Mouse (Mus musculus) megakaryocyte-erythroid progenitor cell, adult 5 weeks (primary cell): Measurements from ENCODE around the gene Zfp81. TPM values are rescaled to one million over a fixed set of nuclear protein-coding genes. Genes with fewer than 3 reads are reported as not detected.

Experiments used
- polyA plus RNA-seq: library from polyadenylated mRNA; stranded (reverse); fragments of >175 nt; gene quantifications from 2 replicates; pipeline ENCODE4 v1.2.3, GENCODE M21; 2012

Gene Zfp81
- 0.19 and 0.39 TPM in 2 replicates for polyA plus RNA-seq

DNA sequence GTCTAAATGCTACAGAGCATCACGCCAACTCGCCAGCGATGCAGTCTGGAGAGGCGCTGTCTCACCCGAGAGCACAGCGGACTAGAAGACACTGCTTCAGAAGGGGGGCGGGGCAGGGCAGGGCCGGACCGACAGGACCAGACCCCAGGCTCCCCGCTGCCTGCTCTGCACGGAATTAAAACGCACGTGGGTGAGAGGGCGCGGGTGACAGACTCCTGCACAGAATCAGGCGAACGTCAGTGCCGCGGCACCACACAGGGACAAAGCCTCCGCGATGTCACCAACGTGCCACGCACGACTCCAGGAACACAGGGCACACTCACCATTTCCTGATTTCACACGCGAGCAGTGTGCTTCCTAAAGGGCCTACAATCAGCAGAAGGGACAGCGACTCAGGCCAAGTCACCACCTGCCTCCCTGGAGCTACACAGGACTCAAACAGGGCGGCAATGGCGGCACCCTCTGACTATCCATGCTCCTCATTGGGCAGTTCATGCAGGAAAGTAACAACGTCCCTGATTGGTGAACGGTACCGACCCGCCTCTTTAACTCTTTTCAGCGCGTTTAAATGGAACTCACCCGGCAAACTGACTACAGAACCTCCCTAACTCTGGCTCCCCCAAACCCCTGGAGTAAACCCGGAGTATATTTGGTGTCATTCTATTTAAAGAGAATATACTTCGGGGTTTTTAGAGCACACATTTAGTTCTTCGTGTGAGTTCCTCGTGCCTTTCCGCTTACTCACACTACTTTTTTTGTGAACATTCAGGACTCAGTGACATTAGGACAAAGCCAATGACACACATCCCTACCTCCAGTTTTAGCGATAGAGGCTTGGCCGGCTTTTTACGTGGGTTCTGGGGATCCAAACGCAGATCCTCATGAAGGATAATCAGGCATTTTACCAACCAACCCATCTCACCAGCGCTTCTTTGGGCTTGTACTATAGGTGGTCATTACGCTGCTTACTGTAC, at the start of gene Zfp81:
Zfp81 (minus strand) TSS at position 468 of the 974 bp plus-strand sequence.

DNA sequence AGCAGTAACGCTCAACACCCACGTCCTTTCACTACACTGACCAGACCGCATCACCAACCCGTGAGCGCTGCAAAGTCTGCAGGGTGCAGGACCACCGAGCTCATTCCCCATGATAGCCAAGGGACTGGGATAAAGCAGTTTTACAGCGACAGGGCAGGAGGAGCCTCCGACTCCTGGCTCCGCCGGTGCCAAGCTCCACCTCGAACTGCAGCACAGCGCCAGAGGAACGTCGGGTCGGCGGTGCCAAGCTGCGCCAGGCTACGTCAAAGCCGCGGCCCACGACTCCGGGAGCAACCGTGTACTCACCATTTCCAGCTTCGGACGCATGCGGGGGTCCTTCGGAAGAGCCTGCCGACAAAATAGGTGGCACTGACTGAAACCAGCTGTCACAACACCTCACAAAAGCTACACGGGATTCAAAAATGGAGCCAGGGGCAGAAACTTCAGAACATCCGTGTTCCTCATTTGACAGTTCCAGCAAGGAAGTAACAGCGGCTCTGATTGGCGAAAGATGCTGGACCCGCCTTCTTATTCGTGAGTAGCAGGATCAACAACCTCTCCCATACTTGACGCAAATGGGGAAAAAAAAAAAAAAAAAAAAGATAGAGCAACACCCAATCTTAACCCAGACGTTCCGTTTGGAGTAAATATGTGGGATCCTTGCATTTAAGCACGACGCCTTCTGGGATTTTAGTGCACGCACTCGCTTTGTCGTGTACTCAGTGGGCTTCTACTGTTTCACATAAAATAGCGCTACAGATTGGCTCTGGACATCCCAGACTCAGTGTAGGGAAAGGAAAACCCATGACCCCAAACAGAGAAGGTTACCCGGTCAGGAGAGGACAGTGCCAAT, 35.7 kb upstream of the Zfp81 start, which contains the start of gene Zfp101:
Zfp101 (minus strand) TSS at position 460 of the 853 bp plus-strand sequence.

DNA sequence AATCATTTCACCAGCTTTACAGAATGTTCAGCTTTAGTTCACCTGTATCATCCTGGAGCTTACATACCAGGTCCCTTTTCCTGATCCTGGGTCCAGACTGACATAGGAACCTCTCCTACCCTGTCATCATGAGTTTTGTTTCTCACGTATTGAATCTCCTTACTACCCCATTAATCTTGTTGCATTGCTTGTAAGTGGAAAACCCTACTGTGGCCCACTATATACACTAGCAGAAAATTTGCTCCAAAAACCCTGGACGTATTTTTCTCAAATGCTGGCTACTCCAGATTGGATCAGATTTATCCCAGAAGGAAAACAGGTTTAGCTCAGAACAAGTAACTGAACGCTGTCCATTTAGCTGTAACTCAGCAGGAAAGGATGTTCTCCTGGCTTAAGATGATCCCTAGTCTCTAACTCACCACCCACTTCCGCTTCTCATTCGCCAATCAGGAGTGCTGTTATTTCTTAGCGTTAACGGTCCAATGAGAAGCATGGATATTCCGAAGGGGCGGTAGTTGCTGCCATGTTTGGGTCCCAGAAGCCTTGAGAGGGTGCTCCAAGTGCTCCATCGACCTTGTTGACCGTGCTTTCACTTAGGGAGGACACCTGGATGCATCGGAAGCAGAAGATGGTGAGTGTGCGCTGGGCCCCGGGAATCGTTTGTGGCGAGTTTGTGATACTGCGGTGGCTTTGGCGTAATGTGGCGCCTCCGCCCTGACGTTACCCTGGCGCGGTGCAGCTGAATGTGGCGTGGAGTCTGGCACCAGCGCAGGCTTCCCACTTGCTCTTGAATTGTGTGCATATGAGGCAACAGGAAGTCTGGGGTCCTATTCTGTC, 69.4 kb downstream of the Zfp81 start, which contains the start of gene Zfp955b:
Zfp955b (plus strand) TSS at position 506 of the 837 bp plus-strand sequence.

Other genes starting within 250 kb of the Zfp81 start
- gene Morc2b, start 219.2 kb downstream of the Zfp81 start, polyA plus RNA-seq = not detected in 2 replicates
- not detected in 2 replicates for gene Olfr55, start 190.4 kb downstream of the Zfp81 start, polyA plus RNA-seq
- gene Olfr239, start 167.6 kb downstream of the Zfp81 start, polyA plus RNA-seq = not detected in 2 replicates
- gene Olfr1564, start 137.2 kb downstream of the Zfp81 start, polyA plus RNA-seq = 0.02 TPM in 2 replicates
- 0.53 and 0.62 TPM in 2 replicates for gene Zfp955a, start 103.7 kb downstream of the Zfp81 start, polyA plus RNA-seq
- not detected in 2 replicates for gene Olfr63, start 94.2 kb downstream of the Zfp81 start, polyA plus RNA-seq
- 0.34 and 0.60 TPM in 2 replicates for gene Zfp955b, start 69.3 kb downstream of the Zfp81 start, polyA plus RNA-seq
- gene Zfp101, start 35.8 kb upstream of the Zfp81 start, polyA plus RNA-seq = 0.43 and 0.53 TPM in 2 replicates
- gene Actl9, start 74.0 kb upstream of the Zfp81 start, polyA plus RNA-seq = 0.03 TPM in 1 of 2 replicates, not detected in the other
- 56.2 and 68.3 TPM in 2 replicates for gene Adamts10, start 165.3 kb upstream of the Zfp81 start, polyA plus RNA-seq
- gene Myo1f, start 196.8 kb upstream of the Zfp81 start, polyA plus RNA-seq = 27.5 and 42.2 TPM in 2 replicates